Mouse (Mus musculus): ENCODE results near the gene Serpina5. TPM values are rescaled to one million over a fixed set of nuclear protein-coding genes. Genes with fewer than 3 reads are reported as not detected.

The Serpina5 gene
- polyA plus RNA-seq, 1 experiment: not detected

DNA sequence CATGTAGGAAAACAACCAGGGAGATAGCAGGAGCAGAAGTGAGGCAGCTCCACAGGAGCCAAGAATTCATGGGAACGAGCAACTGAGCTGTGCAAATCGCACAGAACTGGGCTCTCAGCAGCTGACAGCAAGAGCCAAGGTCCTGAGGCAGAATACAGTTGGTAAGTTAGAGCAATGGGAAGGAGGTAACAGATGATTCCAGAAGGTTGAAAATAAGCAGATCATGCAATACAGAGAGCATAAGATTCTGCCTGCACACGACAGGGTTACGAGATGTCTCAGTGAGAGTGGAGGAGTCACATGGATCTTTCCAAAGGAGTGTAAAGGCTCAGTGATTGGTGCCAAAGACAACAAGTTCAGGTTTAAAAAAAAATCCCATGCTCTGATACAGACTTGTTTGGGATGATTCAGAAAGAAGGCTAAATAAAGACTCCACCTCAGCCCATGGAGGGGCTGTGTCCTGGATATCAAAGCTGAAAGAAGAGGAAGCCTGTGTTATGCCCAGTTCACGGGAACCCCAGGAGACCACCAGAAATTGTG, 24.2 kb downstream of the Serpina5 start:
- DNase-seq: no peak
- Histone ChIP-seq H3K4me1 (ENCODE audit: control insufficient read depth, insufficient read depth, low read length) (no peaks in the 10 kb centered on the region), H3K36me3 (ENCODE audit: control insufficient read depth, insufficient read depth, low read length) (no peaks in the 10 kb centered on the region), H3K4me3 (ENCODE audit: insufficient read depth, low read depth, low read length) (no peak overlapping the region), H3K27ac (ENCODE audit: insufficient read depth, low read depth, low read length) (no peak overlapping the region), H3K27me3 (replicated peaks; ENCODE audit: control insufficient read depth, insufficient read depth, low read length) (no peaks in the 10 kb centered on the region)
- 71% methylated on average over 5 of the region's 5 CpGs for WGBS
- TF ChIP-seq CTCF (conservative IDR thresholded peaks at IDR 0.05; ENCODE audit: insufficient read depth, insufficient read length, low read depth, low read length): no peak
- no peak for TF ChIP-seq POLR2A (IDR thresholded peaks at IDR 0.05; ENCODE audit: low read depth, low read length)

GRCm38 (mm10) chr12:104127696-104128095, 26.8 kb downstream of the Serpina5 start, which contains the start of gene Serpina3b:
Serpina3b (plus strand) TSS chr12:104127996.
- no peak for DNase-seq
- no peaks in the 10 kb centered on the region for H3K36me3 ChIP-seq (ENCODE audit: control insufficient read depth, insufficient read depth, low read length)
- H3K4me3 ChIP-seq (ENCODE audit: insufficient read depth, low read depth, low read length): no peak within 1 kb of the TSS
- WGBS: 71% methylated on average over 5 of the region's 5 CpGs
- TF ChIP-seq CTCF (conservative IDR thresholded peaks at IDR 0.05; ENCODE audit: insufficient read depth, insufficient read length, low read depth, low read length): no peak
- TF ChIP-seq POLR2A (IDR thresholded peaks at IDR 0.05; ENCODE audit: low read depth, low read length): no peak
- no peaks in the 10 kb centered on the region for H3K27me3 ChIP-seq (replicated peaks; ENCODE audit: control insufficient read depth, insufficient read depth, low read length)
- H3K27ac ChIP-seq (ENCODE audit: insufficient read depth, low read depth, low read length): no peak within 1 kb of the TSS
- H3K4me1 ChIP-seq (ENCODE audit: control insufficient read depth, insufficient read depth, low read length): no peaks in the 10 kb centered on the region

GRCm38 (mm10) chr12:104131041-104131440, 30.1 kb downstream of the Serpina5 start:
- H3K4me3 ChIP-seq (ENCODE audit: insufficient read depth, low read depth, low read length): no peak overlapping the region
- DNase-seq: no peak
- TF ChIP-seq CTCF (conservative IDR thresholded peaks at IDR 0.05; ENCODE audit: insufficient read depth, insufficient read length, low read depth, low read length) (no peak), POLR2A (IDR thresholded peaks at IDR 0.05; ENCODE audit: low read depth, low read length) (no peak)
- H3K4me1 ChIP-seq (ENCODE audit: control insufficient read depth, insufficient read depth, low read length): no peaks in the 10 kb centered on the region
- H3K27me3 ChIP-seq (replicated peaks; ENCODE audit: control insufficient read depth, insufficient read depth, low read length): no peaks in the 10 kb centered on the region
- H3K27ac ChIP-seq (ENCODE audit: insufficient read depth, low read depth, low read length): no peak overlapping the region
- H3K36me3 ChIP-seq (ENCODE audit: control insufficient read depth, insufficient read depth, low read length): no peaks in the 10 kb centered on the region

DNA sequence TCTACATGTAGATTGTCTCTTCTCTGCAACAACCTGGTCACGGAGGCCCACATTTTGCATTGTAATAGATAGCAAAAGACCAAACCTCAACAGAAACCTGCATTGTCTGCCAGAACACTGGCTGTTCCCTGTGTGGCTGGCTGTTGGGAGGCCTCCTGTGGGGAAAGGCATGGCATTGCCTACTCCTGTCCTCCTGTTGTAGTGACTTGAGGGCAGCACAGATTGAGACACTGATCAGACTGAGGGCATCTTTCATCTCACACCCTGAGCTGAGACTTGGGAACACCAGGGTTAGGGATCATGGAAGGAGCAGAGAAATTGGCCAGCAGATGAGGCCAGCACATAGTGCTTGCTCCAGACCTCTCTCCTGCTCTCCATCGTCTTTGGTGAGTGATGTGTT, 37.3 kb downstream of the Serpina5 start:
- Histone ChIP-seq H3K36me3 (ENCODE audit: control insufficient read depth, insufficient read depth, low read length) (no peaks in the 10 kb centered on the region), H3K27ac (ENCODE audit: insufficient read depth, low read depth, low read length) (no peak overlapping the region), H3K27me3 (replicated peaks; ENCODE audit: control insufficient read depth, insufficient read depth, low read length) (no peaks in the 10 kb centered on the region), H3K4me3 (ENCODE audit: insufficient read depth, low read depth, low read length) (no peak overlapping the region), H3K4me1 (ENCODE audit: control insufficient read depth, insufficient read depth, low read length) (no peaks in the 10 kb centered on the region; the same call in 1 of the 2 replicates)
- TF ChIP-seq CTCF (conservative IDR thresholded peaks at IDR 0.05; ENCODE audit: insufficient read depth, insufficient read length, low read depth, low read length): no peak
- no peak for TF ChIP-seq POLR2A (IDR thresholded peaks at IDR 0.05; ENCODE audit: low read depth, low read length)
- DNase-seq: no peak
- 84% methylated on average over 2 of the region's 2 CpGs for whole genome bisulfite sequencing

DNA sequence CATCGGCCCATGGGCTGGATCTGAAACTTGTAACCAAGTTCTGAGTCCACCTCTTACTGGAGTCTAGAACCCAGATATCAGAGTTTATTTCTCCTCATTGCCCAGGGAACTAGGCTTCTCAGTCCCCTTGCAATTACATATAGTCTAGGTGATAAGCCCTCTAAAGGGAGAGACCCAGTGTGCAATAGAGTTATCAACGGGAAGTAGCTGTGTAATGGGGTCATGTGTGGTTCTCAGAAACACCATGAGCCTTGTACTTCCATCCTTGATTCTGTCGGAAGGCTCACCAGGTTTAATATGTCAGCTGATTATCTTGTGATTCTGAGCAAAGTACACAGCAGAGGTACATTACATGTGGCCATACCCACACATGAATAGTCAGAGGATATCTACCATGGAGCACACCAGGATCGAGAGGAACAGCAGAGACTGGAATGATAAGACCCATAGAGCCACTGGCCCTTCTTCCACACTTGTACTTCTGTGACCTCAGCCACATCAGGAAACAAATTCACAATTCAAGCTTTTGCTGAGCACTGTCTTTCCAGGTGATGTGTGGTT, 39.7 kb downstream of the Serpina5 start:
- peak; percentile 30 for DNase-seq

DNA sequence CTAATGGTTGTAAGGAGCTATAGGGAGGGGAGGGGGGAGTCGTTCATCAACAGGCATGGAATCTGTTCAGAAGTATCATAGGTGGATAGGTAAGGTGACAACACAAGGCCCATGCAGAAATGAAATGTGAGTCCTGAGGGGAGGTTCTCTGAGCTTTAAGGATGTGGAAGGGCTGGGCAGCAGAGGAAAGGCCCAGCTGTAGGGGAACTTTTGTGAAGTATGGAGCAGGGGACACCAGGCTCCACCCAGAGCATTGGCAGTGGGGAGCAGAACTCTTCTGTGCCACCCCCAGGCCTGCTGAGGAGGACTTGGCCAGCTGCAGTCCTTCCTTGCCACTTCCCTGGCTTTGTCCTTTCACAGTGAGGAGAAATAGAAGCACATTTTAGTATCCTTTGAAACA, 40.6 kb downstream of the Serpina5 start:
- Histone ChIP-seq H3K4me1 (ENCODE audit: control insufficient read depth, insufficient read depth, low read length) (no peaks in the 10 kb centered on the region; the same call in 1 of the 2 replicates), H3K4me3 (ENCODE audit: insufficient read depth, low read depth, low read length) (no peak overlapping the region), H3K27me3 (replicated peaks; ENCODE audit: control insufficient read depth, insufficient read depth, low read length) (no peaks in the 10 kb centered on the region), H3K36me3 (ENCODE audit: control insufficient read depth, insufficient read depth, low read length) (no peaks in the 10 kb centered on the region), H3K27ac (ENCODE audit: insufficient read depth, low read depth, low read length) (no peak overlapping the region)
- no peak for DNase-seq
- TF ChIP-seq CTCF (conservative IDR thresholded peaks at IDR 0.05; ENCODE audit: insufficient read depth, insufficient read length, low read depth, low read length) (no peak), POLR2A (IDR thresholded peaks at IDR 0.05; ENCODE audit: low read depth, low read length) (no peak)
- 91% methylated on average over 1 of the region's 1 CpGs for WGBS

More for the DNA sequence above, 39.7 kb downstream of the Serpina5 start:
- no peak overlapping the region for H3K27ac ChIP-seq (ENCODE audit: insufficient read depth, low read depth, low read length)
- no peaks in the 10 kb centered on the region; the same call in 1 of the 2 replicates for H3K4me1 ChIP-seq (ENCODE audit: control insufficient read depth, insufficient read depth, low read length)
- no peak for TF ChIP-seq POLR2A (IDR thresholded peaks at IDR 0.05; ENCODE audit: low read depth, low read length)
- TF ChIP-seq CTCF (conservative IDR thresholded peaks at IDR 0.05; ENCODE audit: insufficient read depth, insufficient read length, low read depth, low read length): no peak
- no peak overlapping the region for H3K4me3 ChIP-seq (ENCODE audit: insufficient read depth, low read depth, low read length)
- WGBS: 78% methylated on average over 4 of the region's 4 CpGs
- no peaks in the 10 kb centered on the region for H3K36me3 ChIP-seq (ENCODE audit: control insufficient read depth, insufficient read depth, low read length)
- H3K27me3 ChIP-seq (replicated peaks; ENCODE audit: control insufficient read depth, insufficient read depth, low read length): no peaks in the 10 kb centered on the region

DNA sequence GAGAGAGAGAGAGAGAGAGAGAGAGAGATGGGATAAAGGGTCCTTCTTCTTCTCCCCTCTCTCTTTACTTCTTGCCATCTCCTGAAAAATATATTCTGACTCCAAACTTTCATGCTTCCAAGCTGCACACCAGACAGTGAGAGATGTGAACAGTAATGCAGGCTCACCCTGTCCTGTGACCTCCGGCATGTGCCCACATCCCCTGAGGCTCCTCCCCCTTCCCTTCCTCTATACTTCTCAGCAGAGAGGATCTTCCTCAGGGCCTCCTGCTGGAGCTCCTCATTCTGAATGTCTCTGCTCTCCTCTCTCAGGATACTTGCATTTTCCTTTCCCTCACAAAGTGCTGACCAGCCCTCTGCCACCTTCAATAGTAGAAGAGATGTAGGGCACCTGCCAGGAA, 41.5 kb downstream of the Serpina5 start:
- Histone ChIP-seq H3K27ac (ENCODE audit: insufficient read depth, low read depth, low read length) (no peak overlapping the region), H3K4me3 (ENCODE audit: insufficient read depth, low read depth, low read length) (no peak overlapping the region), H3K4me1 (ENCODE audit: control insufficient read depth, insufficient read depth, low read length) (no peaks in the 10 kb centered on the region; the same call in 1 of the 2 replicates), H3K27me3 (replicated peaks; ENCODE audit: control insufficient read depth, insufficient read depth, low read length) (no peaks in the 10 kb centered on the region), H3K36me3 (ENCODE audit: control insufficient read depth, insufficient read depth, low read length) (no peaks in the 10 kb centered on the region)
- TF ChIP-seq POLR2A (IDR thresholded peaks at IDR 0.05; ENCODE audit: low read depth, low read length) (no peak), CTCF (conservative IDR thresholded peaks at IDR 0.05; ENCODE audit: insufficient read depth, insufficient read length, low read depth, low read length) (no peak)
- DNase-seq: no peak
- 53% methylated on average over 1 of the region's 1 CpGs for WGBS

Data from kidney, adult 2 months (tissue).